Mouse (Mus musculus) mouse trophoblast stem cell (cell line): ENCODE data around the gene Crkl.
"Not testable (repeated sequence)": the region's sequence is repeated elsewhere in the genome, so short reads cannot be mapped to it uniquely, and the experiment has no call there.

Experiments
- in situ Hi-C, 2 experiments: fragments of 300-500 bp; cut with MseI, MboI; formaldehyde crosslinking; loops; 2 replicates in 1 of 2; 3 replicates in 1 of 2; pipeline ENCODE4 v1.15.1; 2025

The Crkl gene

DNA sequence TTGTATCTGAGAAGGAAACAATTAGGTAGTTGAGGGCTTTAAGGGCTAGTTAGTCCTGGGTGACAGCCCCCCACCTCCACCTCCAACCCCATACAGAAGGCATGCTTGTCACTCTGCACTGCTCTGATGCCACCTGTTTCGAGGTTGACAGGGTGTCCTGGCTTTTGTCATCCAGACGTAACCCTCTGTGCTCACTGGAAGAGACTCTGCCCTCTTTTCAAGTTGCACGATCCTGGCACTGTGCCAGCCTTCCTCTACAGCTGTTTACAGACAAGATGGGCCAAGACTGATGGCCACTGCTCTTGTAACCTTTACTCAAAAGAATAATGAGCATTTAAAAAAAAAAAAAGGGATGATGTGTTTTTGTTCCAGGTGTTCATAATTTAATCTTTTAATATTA, 34.7 kb downstream of the Crkl start:
- in situ Hi-C loops, result loop anchor here in 1 of 2 experiments (5.0 kb wide), 1 partner anchor 51 kb away; no protein-coding TSS in a partner anchor

DNA sequence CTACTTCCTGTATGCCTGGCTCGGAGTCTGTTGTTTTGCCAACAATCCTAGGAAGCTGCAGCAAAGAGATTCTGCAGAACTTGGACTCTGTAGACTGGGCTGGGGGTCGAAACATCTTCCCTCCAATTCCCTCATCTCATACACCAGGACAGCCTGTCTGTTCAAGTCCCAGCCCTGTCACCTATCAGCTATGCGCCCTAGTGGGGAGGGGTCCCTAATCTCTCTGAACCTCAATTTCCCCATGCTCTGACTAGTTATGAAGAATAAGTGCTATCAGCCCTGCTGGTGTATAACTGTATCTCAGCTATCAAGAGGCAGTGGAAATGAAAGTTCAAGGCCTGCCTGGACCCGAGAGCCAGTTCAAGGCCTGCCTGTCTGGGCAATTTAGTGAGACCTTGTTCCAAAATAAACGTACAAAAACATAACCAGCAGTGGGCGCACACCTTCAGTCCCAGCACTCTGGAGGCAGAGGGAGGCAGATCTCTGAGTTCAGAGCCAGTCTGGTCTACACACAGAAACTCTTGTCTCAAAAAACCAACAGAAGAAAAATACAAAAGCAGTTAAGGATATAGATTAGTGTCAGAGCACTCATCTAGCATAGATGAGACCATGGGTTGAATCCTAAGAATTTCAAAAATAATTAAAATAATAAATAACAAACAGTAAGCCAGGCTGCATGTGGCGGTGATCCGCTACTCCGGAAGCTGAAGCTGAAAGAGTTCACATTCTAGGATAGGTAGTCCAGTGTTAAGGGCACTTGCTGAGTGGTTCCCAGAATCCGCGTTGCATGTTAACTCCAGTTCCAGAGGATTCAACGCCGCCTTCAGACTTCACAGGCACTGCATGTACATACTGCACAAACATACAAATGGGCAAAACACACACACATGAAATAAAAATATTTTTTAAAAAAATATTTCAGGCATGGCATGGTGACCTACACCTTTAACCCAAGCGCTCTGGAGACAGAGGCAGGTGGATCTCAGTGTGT, 37.0 kb downstream of the Crkl start:
- in situ Hi-C loops, result loop anchor here in 1 of 2 experiments (5.0 kb wide), 1 partner anchor 49 kb away; no protein-coding TSS in a partner anchor

DNA sequence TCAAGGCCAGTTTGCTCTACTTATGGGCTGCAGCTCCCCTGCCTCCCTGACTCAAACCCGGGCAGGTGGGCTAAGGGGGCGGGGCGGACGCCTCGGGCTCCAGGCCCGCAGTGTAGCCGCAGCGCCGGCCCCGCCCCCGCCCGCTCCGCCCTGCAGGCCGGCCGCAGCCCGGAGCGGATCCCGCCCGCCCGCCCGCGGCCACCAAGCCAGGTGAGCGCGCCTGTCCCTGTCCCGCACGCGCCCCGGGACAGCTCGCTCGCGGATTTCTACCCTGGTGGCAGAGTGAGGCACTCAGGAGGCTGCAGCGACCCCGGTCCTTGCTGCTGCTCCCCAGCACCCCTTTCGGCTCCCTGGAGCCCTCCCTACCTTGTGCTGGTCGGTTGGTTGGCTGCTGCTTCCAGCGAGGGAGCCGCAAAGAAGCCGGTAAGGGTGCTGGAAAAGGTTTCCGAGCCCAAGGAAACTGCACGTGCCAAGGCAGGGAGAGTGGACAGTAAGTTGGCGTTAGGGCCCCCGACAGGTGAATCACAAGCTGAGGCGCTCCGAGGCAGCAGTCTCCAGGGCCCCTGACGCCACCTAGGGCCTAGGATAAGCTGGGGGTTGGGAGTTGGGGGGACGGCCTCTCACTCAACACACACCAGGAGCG, 37.8 kb downstream of the Crkl start, which contains the start of gene Aifm3:
TSS of gene Aifm3 (plus strand) at position 143 of the 643 bp plus-strand sequence.
- in situ Hi-C loops, result loop anchor here in 1 of 2 experiments (5.0 kb wide), 1 partner anchor 48 kb away; no protein-coding TSS in a partner anchor

DNA sequence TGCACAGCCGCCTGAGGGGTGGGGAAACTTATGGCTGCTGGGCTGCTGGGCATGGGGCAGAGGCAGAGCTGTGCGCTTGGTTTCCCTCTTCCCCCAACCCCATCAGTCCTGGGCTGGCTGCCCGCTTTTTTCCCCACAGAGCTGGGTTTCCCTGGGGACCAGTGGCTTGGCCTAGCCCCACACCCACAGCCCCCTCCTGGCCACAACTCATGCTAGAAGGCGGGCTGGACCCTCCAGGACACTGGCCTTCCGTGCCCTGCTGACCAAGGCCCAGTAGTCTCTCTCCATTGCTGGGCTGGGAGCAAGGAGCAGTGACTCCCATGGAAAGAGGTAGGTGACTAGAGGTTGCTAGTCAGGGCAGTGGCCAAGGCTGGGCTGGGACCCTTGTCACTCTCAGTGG, 39.4 kb downstream of the Crkl start:
- in situ Hi-C loops, result no loop called here

DNA sequence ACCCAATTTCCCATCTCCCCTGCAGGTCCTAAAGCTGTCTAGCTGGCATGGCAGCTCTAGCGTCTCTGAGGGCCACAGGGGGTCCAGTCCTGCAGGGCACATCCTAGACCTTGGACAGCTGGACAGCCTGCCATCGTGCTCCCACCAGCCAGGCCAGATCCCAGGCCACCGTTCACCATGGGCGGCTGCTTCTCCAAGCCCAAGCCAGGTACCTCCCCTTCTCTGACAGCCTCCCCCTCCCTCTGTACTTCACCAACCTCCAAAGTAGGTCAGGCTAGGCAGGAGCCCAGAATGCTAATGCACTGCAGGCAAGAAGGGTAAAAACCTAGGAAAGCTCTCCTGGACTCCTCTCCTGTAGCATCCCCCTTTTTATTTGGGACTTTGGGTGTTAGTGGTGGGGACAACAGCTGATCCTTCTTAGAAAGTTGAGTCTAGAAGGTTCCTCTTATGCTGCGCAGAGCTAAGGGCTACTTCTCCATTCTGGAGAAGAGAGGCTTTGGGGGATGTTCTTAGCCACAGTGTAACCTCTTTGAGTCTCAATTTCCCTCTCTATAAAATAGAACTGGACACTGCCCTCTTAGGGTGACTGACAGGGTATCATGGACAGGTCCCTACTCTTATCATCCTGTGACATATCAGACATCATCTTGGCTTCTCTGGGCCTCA, 40.2 kb downstream of the Crkl start:
- in situ Hi-C loops, result no loop called here

DNA sequence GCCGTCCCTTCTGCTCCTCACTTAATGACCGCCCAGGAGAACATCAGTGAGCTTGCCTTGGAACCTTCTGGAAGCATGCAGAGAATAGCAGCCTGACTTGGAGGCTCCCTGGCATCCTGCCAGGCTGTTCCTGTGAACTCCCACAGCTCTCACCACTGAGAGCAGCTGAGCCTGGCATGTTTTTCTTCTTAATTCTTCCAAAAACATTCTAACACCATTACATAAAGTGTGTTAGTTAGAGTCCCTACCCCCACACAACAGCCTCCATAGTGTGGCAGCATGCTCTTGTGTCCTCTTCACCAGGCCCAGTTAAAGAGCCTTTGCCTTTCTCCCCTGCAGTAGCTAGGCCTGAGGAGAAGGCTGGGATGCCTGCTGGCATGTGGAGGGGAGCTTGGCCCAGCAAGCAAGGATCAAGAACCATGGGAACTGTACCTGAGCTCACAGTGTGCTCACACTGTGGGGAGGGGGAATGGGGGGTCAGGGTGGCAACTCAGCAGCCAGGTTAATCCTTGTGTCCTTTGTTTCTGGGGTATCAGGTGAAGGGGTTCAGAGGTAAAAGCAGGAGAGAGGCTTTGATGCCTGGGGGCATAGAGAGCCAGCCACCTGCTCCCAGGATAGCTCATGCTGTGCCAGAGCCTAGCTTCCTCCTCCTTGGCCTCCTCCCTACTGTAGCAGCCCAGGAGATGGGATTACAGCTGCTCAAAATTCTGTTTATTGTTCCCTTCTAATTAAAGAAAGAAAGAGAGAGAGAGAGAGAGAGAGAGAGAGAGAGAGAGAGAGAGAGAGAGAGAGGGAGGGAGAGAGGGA, 44.9 kb downstream of the Crkl start:
- in situ Hi-C loops, result no loop called here

DNA sequence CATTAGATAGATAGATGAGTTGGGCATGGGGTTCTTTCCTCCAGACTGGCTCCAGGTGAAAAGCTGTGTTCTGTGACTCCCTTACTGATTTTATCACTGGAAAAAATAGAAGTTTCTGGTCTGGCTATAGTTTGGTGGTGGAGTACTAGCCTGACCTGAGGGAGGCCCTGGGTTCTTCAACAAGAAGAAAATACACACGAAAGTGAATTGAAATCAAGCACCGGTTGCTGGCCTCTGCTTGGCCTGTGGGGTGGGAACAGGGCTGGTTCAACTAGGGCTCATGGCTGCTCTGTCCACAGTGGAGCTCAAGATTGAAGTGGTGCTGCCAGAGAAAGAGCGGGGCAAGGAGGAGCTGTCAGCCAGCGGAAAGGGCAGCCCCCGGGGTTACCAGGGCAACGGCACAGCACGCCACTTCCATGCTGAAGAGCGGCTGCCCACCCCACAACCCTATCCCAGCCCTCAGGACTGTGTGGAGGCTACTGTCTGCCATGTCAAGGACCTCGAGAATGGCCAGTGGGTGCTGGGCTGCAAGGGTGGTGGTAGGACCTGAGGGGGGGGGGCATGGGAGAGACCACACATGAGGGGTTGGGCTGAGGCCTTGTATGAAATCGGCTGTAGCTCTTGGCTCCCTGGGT, 47.6 kb downstream of the Crkl start:
- in situ Hi-C loops, result no loop called here

DNA sequence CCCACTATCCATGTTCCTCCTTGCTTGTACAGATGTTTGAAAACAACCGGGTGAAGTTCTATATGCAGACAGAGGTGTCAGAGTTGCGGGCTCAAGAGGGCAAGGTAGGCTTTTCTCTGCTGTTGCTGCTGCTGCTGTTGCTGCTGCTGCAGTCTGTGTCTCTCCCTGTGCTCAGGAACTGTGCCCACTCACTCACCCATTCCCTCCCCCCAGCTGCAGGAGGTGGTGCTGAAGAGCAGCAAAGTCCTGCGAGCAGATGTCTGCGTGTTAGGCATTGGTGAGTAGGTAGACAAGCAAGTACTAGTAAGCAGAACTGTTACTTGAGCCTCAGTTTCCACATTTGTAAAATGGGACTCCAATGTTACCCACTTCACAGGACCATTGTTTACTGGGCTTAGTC, 50.9 kb downstream of the Crkl start:
- in situ Hi-C loops, result no loop called here

DNA sequence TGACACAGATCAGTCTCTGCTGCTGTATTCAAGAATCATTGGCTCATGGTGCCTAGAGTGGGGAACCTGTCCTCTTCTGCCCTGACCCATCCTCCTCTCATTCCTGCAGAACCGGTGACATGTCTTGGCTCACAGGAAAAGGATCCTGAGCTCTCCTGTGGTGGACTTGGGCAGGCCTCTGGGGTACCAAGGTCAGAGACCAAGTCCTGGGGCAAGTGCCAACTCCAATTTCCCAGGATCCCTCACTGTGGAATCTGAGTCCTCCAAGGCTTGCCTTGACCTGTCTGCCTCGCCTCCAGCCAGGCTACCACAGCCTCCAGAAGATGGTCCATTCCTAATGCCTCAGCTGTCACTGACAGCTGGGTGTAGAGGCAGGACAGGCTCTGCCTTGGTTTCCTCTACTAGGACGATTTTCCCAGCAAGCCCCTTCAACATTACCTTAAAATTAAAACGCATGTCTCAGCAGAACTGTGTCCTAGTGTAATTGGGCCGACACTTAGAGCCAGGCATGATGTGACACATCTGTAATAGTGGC, 55.3 kb downstream of the Crkl start:
- in situ Hi-C loops, result no loop called here

DNA sequence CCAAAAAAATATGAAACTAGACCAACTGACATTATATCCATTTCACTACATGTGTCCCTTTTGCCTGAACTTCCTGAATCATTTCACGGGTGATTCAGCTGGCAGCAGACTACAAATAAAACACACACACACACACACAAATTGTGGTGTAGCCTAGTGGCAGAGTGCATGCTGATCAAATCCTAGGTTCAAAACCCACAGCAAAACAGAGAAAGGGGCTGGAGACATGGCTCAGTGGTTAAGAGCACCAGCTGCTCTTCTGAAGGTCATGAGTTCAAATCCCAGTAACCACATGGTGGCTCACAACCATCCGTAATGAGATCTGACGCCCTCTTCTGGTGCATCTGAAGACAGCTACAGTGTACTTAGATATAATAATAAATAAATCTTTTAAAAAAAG, 56.2 kb downstream of the Crkl start:
- in situ Hi-C loops, result not testable (repeated sequence)

DNA sequence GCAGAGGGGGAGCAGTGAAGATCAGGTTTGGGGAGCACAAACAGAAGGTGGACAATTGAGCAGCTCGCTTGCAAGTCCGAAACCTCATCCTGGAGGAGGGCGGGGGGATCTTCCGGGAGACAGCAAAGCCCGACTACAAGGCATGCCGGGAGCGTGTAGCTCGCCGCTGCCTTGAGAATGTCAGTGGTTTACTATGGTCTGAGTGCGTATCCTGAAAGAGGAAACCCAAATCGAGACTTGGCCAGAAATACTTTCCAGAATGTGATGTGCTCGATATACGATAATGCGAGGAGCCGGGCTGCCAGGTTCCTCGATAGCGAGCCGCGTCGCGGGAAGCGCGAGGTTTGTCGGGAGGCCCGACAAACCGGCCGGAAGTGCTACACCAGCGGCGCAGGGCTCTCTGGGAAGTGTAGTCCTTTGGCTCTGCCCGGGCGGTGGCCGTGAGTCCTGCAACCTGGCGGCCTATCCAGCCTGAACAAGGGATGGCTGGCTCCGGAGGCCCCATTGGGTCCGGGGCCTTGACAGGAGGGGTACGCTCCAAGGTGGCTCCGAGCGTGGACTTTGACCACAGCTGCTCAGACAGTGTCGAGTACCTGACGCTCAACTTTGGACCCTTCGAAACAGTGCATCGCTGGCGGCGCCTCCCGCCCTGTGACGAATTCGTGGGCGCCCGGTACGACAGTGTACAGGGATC, 56.9 kb downstream of the Crkl start, which contains the start of gene Lztr1:
TSS of gene Lztr1 (plus strand) at position 143 of the 694 bp plus-strand sequence.
- in situ Hi-C loops, result no loop called here

DNA sequence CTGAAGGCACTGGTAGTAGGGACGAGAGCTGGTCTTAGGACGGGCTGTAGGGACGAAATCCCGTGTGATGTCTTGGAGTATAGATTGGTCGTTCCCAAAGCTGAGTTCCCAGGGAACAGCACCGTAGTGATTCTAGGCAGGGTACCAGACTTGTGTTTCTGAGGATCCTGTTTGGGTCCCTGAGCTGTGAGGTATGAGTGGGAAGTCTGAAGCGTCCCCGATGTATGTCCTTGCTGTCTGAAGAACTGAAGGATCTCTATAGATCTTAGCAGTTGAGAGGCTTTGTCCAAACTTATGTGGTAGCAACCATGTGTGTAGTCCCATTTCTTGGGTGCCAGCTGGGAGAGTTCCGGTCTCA, 57.4 kb downstream of the Crkl start:
- in situ Hi-C loops, result no loop called here

DNA sequence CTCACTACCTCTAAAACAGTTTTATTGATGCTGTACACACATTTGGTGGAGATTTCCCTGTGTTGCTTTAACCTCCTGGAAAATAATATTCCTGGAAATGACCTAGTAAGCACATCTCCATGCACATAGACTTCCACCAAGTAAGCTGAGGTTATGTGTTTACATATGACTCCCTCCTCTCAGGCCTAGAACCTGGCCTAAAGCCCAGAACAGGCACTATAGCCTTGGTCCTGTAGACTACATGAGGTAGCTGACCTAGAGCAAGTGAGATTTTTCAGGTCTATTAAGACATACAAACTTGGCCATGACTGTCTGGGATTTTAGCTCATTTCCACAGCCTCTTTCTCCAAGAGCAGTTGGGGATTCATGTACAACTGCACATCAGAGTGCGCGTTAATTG, 58.4 kb downstream of the Crkl start:
- in situ Hi-C loops, result no loop called here

DNA sequence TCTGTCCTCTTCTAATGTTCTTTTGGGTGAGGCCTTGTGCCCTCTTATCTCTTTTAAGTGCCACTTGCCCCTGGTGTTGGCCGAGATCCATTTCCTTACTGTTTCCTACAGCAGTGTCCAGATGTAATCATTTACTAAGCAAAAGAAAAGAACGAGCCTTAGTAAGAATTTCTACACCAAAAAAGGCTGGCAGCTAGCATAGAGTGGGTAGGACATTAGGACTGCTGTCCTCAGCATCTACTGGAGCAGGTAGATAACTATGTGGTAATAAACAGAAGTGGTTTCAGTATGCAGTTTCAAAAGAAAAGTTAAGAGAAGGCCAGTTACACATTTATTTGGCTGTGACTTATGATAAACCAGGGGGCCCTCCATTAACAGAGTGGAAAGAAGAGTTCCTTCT, 58.9 kb downstream of the Crkl start:
- in situ Hi-C loops, result no loop called here

DNA sequence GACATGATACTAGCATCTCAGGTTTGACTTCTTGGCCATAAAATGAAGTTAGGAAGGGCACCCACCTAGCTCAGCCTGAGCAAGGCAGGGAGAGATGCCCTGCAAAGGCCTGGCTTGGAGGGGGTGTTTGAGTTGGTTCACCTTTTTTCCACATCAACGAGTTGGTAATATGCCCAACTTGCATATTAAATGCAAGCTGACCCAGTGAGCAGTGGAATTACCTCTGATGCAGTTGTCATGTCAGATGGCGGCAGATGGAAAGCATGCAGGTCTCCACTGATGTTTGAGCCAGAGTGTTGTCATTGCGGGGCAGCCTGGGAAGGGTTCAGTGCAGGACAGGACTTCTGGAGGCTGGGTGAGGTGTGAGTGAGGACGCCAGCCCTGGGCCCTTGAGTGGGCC, 59.6 kb downstream of the Crkl start:
- in situ Hi-C loops, result no loop called here

DNA sequence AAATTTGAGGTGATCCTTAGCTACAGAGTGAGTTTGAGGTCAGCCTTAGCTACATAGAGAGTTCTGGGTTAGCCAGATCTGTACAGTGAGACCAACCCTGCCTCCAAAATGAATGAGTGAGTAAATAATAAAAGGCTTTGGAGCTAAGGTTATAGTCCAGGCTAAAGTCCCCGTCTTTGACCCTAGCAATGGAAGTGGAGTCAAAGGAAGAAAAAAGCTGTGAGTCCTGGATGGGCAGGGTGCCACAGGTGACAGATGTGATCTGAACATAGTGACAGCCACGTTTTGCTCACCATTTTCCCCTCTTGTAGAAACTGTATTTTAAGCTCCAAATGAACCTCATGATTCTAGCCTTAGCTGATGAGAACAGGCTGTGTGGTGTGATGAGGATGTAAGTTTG, 67.1 kb downstream of the Crkl start:
- in situ Hi-C loops, result no loop called here

DNA sequence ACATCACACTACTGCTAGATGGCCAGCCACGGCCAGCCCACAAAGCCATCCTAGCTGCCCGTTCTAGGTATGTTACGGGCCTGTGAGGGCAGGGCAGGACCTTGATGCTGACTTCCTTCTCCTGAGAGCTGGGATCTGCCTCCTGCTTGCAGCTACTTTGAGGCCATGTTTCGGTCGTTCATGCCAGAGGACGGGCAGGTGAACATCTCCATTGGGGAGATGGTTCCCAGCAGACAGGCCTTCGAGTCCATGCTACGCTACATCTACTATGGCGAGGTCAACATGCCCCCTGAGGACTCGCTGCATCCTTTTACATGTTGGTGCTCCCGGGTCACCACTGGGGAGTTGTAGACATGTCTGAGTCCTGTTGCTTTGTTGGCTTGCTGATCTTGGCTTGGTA, 72.4 kb downstream of the Crkl start:
- in situ Hi-C loops, result no loop called here

DNA sequence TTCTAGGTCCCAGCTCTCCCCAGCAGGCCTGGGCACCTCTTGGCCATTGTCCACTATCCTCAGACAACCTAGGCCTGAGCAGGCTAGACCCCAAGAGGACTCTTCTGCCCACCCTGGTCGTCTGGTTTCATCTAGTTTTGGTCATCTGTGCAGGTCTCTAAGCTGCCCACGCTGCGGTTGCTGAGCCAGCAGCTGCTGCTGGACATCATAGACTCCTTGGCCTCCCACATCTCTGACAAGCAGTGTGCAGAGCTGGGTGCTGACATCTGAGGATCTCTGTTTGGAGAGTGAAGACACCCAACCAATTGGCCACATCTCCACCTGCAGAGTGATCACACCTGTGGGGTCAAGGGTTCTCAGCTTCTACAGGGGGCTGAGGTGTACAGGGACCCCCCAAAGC, 73.7 kb downstream of the Crkl start:
- in situ Hi-C loops, result no loop called here

DNA sequence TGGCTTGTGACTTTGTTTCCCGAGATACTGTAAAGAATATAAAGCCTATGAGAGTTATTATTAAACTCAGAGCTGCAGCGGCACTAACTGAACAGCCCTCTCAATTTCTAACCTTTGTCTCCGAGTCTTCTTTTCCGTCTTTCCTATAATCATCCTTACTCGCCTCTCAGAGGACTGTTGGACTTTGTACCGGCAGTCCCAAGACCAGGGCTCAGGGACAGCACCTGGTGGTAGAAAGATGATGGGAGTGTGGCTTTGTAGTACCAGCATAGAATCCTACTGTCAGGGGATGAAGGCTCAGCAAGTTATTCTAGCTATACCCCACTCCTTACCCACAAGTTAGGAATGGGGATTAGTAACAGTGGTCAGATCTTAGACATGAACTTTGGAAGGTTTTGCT, 74.4 kb downstream of the Crkl start:
- in situ Hi-C loops, result no loop called here

DNA sequence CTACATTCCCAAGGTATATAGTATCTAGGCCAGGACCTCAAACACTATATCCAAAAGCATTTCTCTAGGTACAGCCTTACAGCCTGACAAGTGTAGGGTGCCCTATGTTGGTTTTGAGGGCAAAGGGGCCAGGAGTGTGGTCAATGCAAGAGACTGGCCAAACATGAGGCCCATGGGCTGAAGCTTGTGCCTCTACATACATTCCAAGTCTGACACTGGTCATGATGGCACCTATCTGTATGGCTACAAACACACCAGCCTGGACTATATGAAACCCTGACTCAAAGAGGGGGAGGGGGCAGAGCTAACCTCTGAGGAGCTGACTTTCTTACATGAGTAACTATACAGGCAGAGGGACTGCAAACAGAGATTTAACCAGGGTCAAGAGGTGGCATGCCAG, 75.8 kb downstream of the Crkl start:
- in situ Hi-C loops, result no loop called here
